Mouse (Mus musculus) T-helper 1 cell (primary cell): ENCODE results near the gene Mypn.

ENCODE experiments used
- in situ Hi-C: fragments of 300-600 bp; cut with MboI, MseI; formaldehyde crosslinking; loops from one replicate; pipeline ENCODE4 v1.15.1; 2025; ENCODE audit warnings: high pct_unique_total_duplicates

Mypn gene

GRCm38 (mm10) chr10:63203728-63204127 is at the start of gene Mypn:
Mypn (minus strand) TSS chr10:63203952.
- in situ Hi-C loops: no loop called here

- in situ Hi-C loops: no loop called here
Observed at GRCm38 (mm10) chr10:63248421-63248820, 44.7 kb upstream of the Mypn start.

- in situ Hi-C loops: no loop called here
Observed at GRCm38 (mm10) chr10:63247457-63247856, 43.7 kb upstream of the Mypn start.

GRCm38 (mm10) chr10:63245846-63246245 is 42.1 kb upstream of the Mypn start:
- in situ Hi-C loops: no loop called here

DNA sequence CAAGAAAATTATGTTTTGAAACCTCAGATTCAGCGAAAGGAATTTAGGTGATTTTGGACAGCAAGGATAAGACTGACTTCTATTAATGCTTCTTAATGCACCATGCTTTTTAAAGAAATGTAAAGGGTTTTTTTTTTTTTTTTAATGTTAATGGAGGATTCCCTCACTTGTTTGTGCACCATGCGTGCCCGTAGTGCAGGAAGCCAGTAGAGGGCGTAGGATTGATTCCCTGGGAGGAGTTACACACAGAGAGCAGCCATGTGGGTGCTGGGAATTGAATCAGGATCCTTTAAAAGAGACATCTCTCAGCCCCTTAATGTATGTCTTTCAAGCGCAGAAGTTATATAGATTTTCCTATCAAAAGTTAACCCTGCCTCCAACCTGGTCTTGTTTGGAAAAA is 41.0 kb upstream of the Mypn start:
- in situ Hi-C loops: no loop called here

GRCm38 (mm10) chr10:63244055-63244671 is 40.4 kb upstream of the Mypn start:
- in situ Hi-C loops: no loop called here

- in situ Hi-C loops: no loop called here
Observed at GRCm38 (mm10) chr10:63243493-63244054, 39.8 kb upstream of the Mypn start, which contains the start of gene Herc4. Herc4 (plus strand) TSS chr10:63243810.

- in situ Hi-C loops: no loop called here
Observed at GRCm38 (mm10) chr10:63242798-63243435, 39.2 kb upstream of the Mypn start.

- in situ Hi-C loops: no loop called here
Observed at GRCm38 (mm10) chr10:63240868-63241271, 37.1 kb upstream of the Mypn start.

DNA sequence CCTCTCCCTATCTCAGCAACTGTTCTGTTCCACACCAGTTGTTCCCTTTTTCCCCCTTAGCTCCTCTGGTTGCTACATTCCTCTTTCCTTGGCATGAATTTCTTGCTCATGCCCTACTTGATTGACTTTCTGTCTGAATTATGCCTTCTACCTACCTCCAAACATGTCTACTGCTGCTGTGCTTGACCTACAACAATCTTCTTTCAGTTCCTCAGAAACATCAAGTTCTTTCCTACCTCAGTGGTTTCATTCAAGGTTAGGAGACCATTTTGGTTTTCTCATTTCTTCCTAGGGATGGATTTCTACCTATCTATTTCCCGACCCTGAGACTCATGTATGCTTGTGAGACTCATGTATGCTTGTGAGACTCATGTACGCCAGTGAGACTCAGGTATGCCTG is 36.1 kb upstream of the Mypn start:
- in situ Hi-C loops: no loop called here

DNA sequence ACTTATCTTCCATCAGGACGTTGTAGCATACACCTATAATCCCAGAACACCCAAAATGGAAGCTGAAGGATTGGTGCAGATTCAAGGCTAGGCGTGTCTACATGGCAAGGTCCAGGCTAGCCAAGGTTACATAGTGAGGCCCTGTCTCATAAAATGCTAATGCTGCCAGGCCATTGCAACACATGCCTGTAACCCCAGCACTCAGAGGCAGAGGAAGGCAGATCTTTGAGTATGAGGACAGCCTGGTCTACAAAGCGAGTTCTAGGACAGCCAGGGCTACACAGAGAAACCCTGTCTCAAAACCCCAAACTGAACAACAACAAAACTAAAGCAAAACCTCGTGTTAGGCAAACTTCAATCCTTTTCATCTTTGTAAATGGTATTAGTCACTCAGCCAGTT is 34.3 kb upstream of the Mypn start:
- in situ Hi-C loops: no loop called here

DNA sequence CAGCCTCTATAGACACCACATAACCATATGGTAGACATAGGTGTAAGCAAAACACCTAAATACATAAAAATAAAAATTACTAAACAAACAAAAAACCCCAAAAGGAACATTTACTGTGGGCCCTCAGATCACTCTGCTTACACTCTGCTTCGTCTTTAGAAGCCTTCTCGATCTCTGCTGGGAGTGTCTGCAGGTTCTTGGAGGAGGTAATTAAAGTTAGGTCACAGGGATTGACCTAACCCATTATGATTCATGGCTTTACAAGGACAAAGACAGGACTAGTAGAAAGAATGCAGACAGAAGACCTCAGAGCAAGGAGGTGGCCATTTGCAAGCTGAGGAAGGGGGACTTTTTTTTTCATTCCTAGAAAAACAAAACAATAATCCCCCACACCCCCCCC is 33.5 kb upstream of the Mypn start:
- in situ Hi-C loops: no loop called here

DNA sequence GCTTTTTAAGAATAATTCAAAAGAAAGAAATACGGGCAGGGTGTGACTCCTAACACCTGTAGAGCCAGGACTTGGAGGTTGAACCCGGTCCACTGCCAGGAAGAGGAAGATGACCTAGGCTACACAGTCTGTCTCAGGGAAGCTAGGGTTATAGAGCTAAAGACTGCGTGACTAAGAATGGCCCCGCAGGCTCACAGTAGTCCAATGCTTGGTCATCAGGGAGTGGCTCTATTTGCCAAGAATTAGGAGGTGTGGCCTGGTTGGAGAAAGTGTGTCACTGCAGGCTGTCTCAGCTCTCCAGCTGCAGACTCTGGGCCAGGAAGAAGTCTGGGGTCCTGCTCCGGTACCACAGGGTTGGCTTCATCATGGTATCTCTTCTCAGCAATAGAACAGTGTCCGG is 32.9 kb upstream of the Mypn start:
- in situ Hi-C loops: no loop called here

DNA sequence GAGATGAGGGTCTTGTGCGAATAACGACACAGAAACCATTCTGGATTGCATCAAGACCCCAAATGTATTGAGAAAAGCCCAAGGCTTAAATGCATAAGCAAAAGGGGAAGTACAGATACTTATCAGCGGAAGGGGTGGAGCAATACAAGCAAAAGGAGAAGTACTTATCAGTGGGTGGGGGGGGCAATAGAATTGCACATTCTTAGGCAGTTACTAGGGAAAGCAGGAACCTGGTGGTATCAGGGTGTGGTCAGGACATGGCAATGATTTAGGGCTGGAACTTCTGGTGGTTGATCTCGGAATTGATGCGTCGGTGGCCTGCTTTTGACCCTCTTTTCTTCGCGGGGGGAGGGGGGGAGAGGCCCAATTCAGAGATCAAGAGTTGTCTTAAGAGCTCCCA is 32.1 kb upstream of the Mypn start:
- in situ Hi-C loops: no loop called here

- in situ Hi-C loops: loop anchor here (5.0 kb wide), 1 partner anchor 52 kb away; no protein-coding TSS in a partner anchor
Observed at GRCm38 (mm10) chr10:63234133-63234532, 30.4 kb upstream of the Mypn start.

- in situ Hi-C loops: loop anchor here (5.0 kb wide), 1 partner anchor 49 kb away; no protein-coding TSS in a partner anchor
Observed at GRCm38 (mm10) chr10:63231630-63232029, 27.9 kb upstream of the Mypn start.

DNA sequence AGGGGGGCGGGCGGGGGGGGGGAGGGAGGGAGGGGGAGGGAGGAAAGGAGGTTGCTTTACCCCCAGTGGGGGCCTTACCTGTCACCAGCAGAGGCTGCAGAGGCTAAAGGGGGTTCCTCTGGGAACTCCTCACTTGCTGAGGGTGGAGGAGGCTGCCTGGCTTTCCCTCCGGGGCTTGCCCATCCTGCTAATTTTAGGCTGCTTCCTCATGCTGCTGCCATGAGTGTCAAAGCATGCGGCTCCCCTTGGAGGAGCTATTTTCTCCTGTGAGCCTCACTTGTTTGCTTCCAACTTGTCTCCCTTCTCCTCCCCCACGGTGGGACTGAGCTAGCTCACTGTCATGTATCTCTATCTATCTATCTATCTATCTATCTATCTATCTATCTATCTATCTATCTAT is 27.1 kb upstream of the Mypn start:
- in situ Hi-C loops: loop anchor here (5.0 kb wide), 1 partner anchor 49 kb away; no protein-coding TSS in a partner anchor

DNA sequence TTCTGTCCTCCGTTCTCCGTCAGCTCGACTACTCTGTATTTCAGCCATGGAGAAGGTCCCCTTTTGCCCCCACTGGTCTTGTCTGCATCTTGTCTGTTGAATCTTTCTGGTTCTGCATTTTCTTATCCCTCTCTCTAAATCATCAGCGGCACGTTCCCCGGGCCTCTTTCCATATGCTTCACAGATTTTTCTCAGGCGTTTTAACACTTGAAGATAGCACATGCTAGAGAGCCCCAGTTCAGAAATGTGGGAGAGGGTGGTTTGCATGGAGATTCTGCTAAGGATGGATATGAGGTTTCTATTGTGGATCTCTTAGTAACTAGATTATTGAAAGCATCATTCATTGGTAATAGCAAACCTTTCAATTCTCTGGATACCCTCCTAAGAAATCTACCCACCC is 26.5 kb upstream of the Mypn start:
- in situ Hi-C loops: loop anchor here (5.0 kb wide), 1 partner anchor 48 kb away; no protein-coding TSS in a partner anchor

DNA sequence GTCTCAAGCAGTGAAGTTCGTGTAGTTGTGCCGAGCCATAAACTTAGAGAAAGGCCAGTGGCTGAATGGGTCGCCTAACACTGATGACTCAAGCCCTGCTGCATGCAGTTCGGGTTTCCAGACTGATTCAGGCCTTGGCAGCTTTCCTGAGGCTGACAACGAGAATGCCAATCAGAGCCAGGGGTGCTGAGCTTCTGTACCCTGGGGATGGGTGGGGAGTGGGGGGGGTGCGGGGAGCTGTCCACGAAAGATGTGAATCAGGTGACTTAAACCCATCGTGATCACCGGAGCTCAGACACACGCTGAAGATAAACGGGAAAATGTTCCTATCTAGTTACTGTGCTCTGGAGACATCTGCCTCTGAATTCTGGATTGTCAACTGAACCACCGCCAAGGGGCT is 20.6 kb upstream of the Mypn start:
- in situ Hi-C loops: no loop called here

DNA sequence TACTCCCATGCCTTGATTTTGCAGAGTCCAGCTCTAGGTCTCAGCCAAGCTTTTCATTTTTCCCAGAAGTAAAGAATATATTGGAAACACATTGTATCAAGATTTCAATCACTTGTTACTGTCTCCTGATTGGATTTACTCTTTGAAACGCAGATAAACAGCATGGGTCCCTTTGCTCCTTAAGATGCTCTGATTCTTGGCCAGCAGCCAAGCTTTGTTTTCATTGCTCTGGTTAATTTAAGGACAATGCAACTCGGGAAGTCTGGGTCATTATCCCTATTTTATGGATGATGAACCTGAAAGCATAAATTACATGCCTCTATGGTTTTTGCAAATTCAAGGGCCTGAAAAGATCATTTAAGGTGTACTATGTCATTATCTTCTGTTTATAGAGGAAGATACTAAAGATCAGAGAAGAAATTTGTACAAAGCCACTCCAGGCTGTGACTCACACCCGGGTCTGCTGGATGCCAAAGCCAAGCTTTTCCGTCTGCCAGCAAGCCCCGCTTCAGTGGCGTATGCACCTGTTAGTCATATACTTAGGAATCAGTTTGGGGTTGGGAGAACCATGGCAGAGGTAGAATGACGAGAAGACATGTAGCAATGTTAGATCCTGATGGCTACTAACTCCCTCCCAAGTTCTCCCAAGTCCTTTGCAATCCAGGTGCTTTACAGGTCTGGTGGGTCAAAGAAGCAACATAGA is 17.5 kb upstream of the Mypn start:
- in situ Hi-C loops: no loop called here

DNA sequence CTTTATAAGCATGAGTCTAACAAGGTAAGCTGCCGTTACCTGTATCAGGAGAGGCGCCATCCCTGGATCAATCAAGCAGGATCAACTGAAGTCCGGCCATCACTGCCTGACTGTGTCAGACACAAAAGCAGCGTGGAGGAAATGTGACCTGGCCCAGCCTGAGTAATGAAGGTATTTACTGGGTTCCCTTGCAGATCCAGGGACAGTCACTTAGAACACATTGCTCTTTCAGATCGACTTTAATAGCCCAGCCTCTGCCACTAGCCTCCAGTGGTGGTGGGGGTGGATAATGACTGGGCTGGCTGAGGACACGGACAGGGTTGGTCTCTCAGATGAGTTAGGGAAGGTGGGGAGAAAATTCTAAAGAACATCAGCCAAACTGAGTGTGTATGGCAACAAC is 5.1 kb upstream of the Mypn start:
- in situ Hi-C loops: no loop called here

GRCm38 (mm10) chr10:63203002-63203401 is 750 bp downstream of the Mypn start:
- in situ Hi-C loops: no loop called here
